Mouse (Mus musculus) MEL-GATA-1-ER (cell line): ENCODE data around the gene Glyctk.
A peak's percentile ranks its signal among the peaks of the same experiment; 100 is the strongest.
"Not testable (repeated sequence)": the region's sequence is repeated elsewhere in the genome, so short reads cannot be mapped to it uniquely, and the experiment has no call there.

ENCODE experiments used
- DNase-seq: peaks from one replicate; pipeline ENCODE4 v3.0.0-alpha.2; 2012; ENCODE audit warnings: low read depth; ENCODE audit errors: extremely low read depth

The Glyctk gene

GRCm38 (mm10) chr9:106176769-106177168 is 18.8 kb upstream of the Glyctk start:
- DNase-seq: no peak

- DNase-seq: no peak
Measured at GRCm38 (mm10) chr9:106175552-106176200, 17.7 kb upstream of the Glyctk start.

GRCm38 (mm10) chr9:106173363-106173762 is 15.4 kb upstream of the Glyctk start:
- DNase-seq: no peak

- DNase-seq: no peak
Measured at GRCm38 (mm10) chr9:106172527-106172926, 14.6 kb upstream of the Glyctk start.

GRCm38 (mm10) chr9:106171346-106172158 is 13.6 kb upstream of the Glyctk start:
- no peak for DNase-seq

- DNase-seq: peak; percentile 65
Measured at GRCm38 (mm10) chr9:106170556-106171345, 12.8 kb upstream of the Glyctk start, which contains the start of gene Wdr82. TSS of gene Wdr82 (plus strand) at chr9:106170928.

- DNase-seq: no peak
Measured at GRCm38 (mm10) chr9:106169917-106170316, 12.0 kb upstream of the Glyctk start.

- DNase-seq: not testable (repeated sequence)
Measured at GRCm38 (mm10) chr9:106169006-106169405, 11.1 kb upstream of the Glyctk start.

GRCm38 (mm10) chr9:106167703-106168102 is 9.8 kb upstream of the Glyctk start:
- no peak for DNase-seq

GRCm38 (mm10) chr9:106167241-106167640 is 9.3 kb upstream of the Glyctk start:
- no peak for DNase-seq

- no peak for DNase-seq
Measured at GRCm38 (mm10) chr9:106166709-106167108, 8.8 kb upstream of the Glyctk start.

GRCm38 (mm10) chr9:106160426-106160825 is 2.5 kb upstream of the Glyctk start:
- DNase-seq: no peak

GRCm38 (mm10) chr9:106159784-106160301 is 1.9 kb upstream of the Glyctk start:
- no peak for DNase-seq

GRCm38 (mm10) chr9:106159237-106159636 is 1.3 kb upstream of the Glyctk start:
- DNase-seq: no peak

- no peak for DNase-seq
Measured at GRCm38 (mm10) chr9:106157623-106157925, 364 bp downstream of the Glyctk start.

- DNase-seq: no peak
Measured at GRCm38 (mm10) chr9:106156921-106157622, 866 bp downstream of the Glyctk start.

- DNase-seq: no peak
Measured at GRCm38 (mm10) chr9:106156419-106156818, 1.5 kb downstream of the Glyctk start.

- no peak for DNase-seq
Measured at GRCm38 (mm10) chr9:106154106-106154505, 3.8 kb downstream of the Glyctk start.

- DNase-seq: no peak
Measured at GRCm38 (mm10) chr9:106149399-106149754, 8.6 kb downstream of the Glyctk start.

- no peak for DNase-seq
Measured at GRCm38 (mm10) chr9:106148541-106149398, 9.2 kb downstream of the Glyctk start.
